Mouse (Mus musculus) cerebellum, adult 2 months (tissue): Measurements from ENCODE around the gene Fhit. TPM values are rescaled to one million over a fixed set of nuclear protein-coding genes. Genes with fewer than 3 reads are reported as not detected.

Experiments
- DNase-seq, 2 experiments: peaks; one replicate each; pipeline ENCODE4 v3.0.0; 2021
- H3K27ac ChIP-seq: fragments of 200-500 bp; 2 replicates; pipeline ENCODE4 v1.5.1; 2012; ENCODE audit warnings: low read length, control low read depth, inconsistent platforms; ENCODE audit not compliant: insufficient read depth
- H3K27me3 ChIP-seq: fragments of 200-500 bp; 2 replicates; pipeline ENCODE4 v1.6.1; 2012; ENCODE audit warnings: inconsistent platforms, mild to moderate bottlenecking, low read length, moderate library complexity; ENCODE audit not compliant: control insufficient read depth, insufficient read depth
- H3K4me1 ChIP-seq: fragments of 200-500 bp; 2 replicates; pipeline ENCODE4 v1.6.1; 2011; ENCODE audit warnings: low read length; ENCODE audit not compliant: control insufficient read depth, insufficient read depth
- H3K4me3 ChIP-seq: fragments of 200-500 bp; replicated peaks from 2 replicates; pipeline ENCODE3; 2011; ENCODE audit warnings: mild to moderate bottlenecking, low read depth, low read length, control low read depth; ENCODE audit not compliant: insufficient read depth
- CTCF ChIP-seq: fragments of 200-500 bp; IDR thresholded peaks from 2 replicates; pipeline ENCODE4 v1.5.1; 2011; ENCODE audit warnings: low read depth, mild to moderate bottlenecking, control low read depth, low read length, moderate library complexity, borderline replicate concordance; ENCODE audit not compliant: insufficient read depth
- POLR2A ChIP-seq: fragments of 200-500 bp; IDR thresholded peaks from 2 replicates; pipeline ENCODE4 v1.6.1; 2011; ENCODE audit warnings: low read length, control low read depth, borderline replicate concordance; ENCODE audit not compliant: insufficient read depth
- WGBS: fragments of 180-500 bp; shearing (Covaris S2); methylation state at CpG from one replicate; pipeline ENCODE4 v1.1.7; 2018; 5-methylcytosine and 5-hydroxymethylcytosine counted together
- polyA plus RNA-seq: library from polyadenylated mRNA; depleted of rRNA; stranded (reverse); fragments of >200 nt; gene quantifications from 2 replicates; pipeline ENCODE4 v1.2.3, GENCODE M21; 2012

The Fhit gene
- polyA plus RNA-seq, 1 experiment = 10.5 TPM

DNA sequence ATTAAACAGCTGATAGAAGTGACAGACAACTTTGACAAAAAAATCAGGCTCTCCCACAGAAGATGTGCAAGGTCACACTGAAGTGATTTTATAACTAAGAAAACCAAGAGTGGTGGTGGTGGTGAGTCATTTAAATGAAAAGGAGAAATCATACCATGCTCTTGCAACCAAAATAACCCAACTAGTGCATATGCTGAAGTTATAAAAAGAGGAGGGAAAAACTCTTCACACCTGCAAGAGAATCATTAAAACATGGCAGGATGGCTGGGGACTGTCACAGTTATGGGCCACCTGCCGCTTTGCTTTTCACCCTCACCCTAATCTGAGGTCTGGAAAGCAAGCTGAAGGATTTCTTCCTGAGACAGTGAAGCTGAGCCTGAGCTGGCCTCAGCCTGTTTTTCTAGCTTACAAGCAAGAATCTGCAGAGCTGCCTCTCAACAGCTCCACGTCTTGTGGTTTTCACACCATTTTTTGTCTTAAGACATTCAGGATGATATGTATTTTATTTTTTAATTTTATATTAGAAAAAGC is 1125.1 kb downstream of the Fhit start:
- H3K4me1 ChIP-seq = no peaks in the 10 kb centered on the region
- H3K27me3 ChIP-seq = no peaks in the 10 kb centered on the region
- WGBS = 86% methylated on average over 2 of the region's 2 CpGs
- DNase-seq = no peak
- no peak overlapping the region for H3K27ac ChIP-seq
- H3K4me3 ChIP-seq = no peak overlapping the region
- TF ChIP-seq CTCF = no peak
- TF ChIP-seq POLR2A = no peak

GRCm38 (mm10) chr14:10035682-10036081 is 1126.2 kb downstream of the Fhit start:
- H3K4me1 ChIP-seq = no peaks in the 10 kb centered on the region
- TF ChIP-seq POLR2A = no peak
- no peak for TF ChIP-seq CTCF
- DNase-seq = no peak
- no peak overlapping the region for H3K27ac ChIP-seq
- WGBS = 46% methylated on average over 3 of the region's 3 CpGs
- H3K27me3 ChIP-seq = no peaks in the 10 kb centered on the region
- no peak overlapping the region for H3K4me3 ChIP-seq

DNA sequence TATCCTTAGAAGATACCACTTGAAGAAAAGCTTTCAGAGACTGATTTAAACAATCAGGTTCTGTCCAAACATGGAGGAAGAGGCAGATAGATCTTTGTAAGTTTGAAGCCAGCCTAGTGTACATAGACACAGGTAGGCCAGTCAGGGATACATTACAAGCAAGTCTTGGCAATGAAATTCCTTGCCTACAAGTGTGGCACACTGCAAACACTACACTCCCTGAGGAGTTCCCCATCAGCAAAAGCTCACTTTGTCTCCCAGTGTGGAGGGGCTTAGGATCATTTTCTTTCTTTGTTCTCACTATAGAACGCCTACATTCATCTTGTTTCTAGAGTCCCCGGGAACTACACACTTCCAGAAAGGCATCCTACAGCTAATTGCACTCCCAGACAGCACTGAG is 1126.6 kb downstream of the Fhit start:
- no peaks in the 10 kb centered on the region for H3K27me3 ChIP-seq
- no peak for DNase-seq
- no peaks in the 10 kb centered on the region for H3K4me1 ChIP-seq
- 35% methylated on average over 2 of the region's 2 CpGs for WGBS
- TF ChIP-seq CTCF (no peak), POLR2A (no peak)
- no peak overlapping the region for H3K27ac ChIP-seq
- no peak overlapping the region for H3K4me3 ChIP-seq

- TF ChIP-seq CTCF (no peak), POLR2A (no peak)
- H3K27me3 ChIP-seq = no peaks in the 10 kb centered on the region
- H3K27ac ChIP-seq = no peak overlapping the region
- no peak for DNase-seq
- WGBS = 63% methylated on average over 2 of the region's 2 CpGs
- H3K4me1 ChIP-seq = no peaks in the 10 kb centered on the region
- no peak overlapping the region for H3K4me3 ChIP-seq
Observed at GRCm38 (mm10) chr14:10023382-10023781, 1138.5 kb downstream of the Fhit start.

DNA sequence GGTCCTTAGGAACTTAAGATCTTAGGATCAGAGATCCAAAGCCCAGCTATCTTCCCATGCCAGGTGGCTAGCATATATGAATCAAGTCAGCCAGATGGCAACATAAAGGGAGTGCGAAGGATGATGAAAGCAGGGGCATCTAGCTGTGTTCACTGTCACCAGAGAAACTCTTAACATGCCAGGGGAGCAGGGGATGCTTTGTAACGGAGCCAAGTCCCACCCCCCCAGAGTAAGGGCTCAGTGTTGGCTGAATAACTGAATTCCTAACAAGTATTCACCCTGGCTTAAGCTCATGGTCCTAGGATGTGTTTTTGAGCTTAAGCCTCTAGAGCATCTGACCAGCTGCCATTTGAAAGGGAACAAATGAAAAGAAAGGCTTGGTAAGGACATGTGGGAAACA is 1139.5 kb downstream of the Fhit start:
- Histone ChIP-seq H3K27ac (no peak overlapping the region), H3K4me3 (no peak overlapping the region), H3K4me1 (no peaks in the 10 kb centered on the region), H3K27me3 (no peaks in the 10 kb centered on the region)
- 18% methylated on average over 2 of the region's 2 CpGs for WGBS
- no peak for TF ChIP-seq POLR2A
- TF ChIP-seq CTCF = no peak
- DNase-seq = peak in 1 of 2 experiments; percentile 6

- TF ChIP-seq POLR2A (no peak), CTCF (no peak)
- no peak overlapping the region for H3K4me3 ChIP-seq
- H3K27me3 ChIP-seq = no peaks in the 10 kb centered on the region
- DNase-seq = no peak
- WGBS = 81% methylated on average over 5 of the region's 5 CpGs
- no peak overlapping the region for H3K27ac ChIP-seq
- H3K4me1 ChIP-seq = no peaks in the 10 kb centered on the region
Observed at GRCm38 (mm10) chr14:10020400-10021140, 1141.3 kb downstream of the Fhit start.

GRCm38 (mm10) chr14:10013817-10014266 is 1148.0 kb downstream of the Fhit start:
- DNase-seq = no peak
- Histone ChIP-seq H3K27me3 (no peaks in the 10 kb centered on the region), H3K27ac (no peak overlapping the region), H3K4me1 (no peaks in the 10 kb centered on the region), H3K4me3 (no peak overlapping the region)
- WGBS = 80% methylated on average over 1 of the region's 1 CpGs
- no peak for TF ChIP-seq POLR2A
- TF ChIP-seq CTCF = no peak

GRCm38 (mm10) chr14:10013003-10013816 is 1148.6 kb downstream of the Fhit start:
- TF ChIP-seq CTCF (no peak), POLR2A (no peak)
- H3K27me3 ChIP-seq = no peaks in the 10 kb centered on the region
- DNase-seq = no peak
- H3K4me1 ChIP-seq = no peaks in the 10 kb centered on the region
- no peak overlapping the region for H3K4me3 ChIP-seq
- no peak overlapping the region for H3K27ac ChIP-seq
- WGBS = 62% methylated on average over 7 of the region's 7 CpGs
